Mouse (Mus musculus): ENCODE measurements at regions not wholly inside any gene's neighbourhood (a gene's known extent, or its start where the extent isn't known, plus 50 kb on each side); places are given as distances from the start of the nearest gene placed in this dataset.

- H3K27me3 ChIP-seq (ENCODE audit: control insufficient read depth in 1 of 2, insufficient read depth in 2 of 2, low read length in 2 of 2), result no peaks in the 10 kb centered on the region
- H3K36me3 ChIP-seq (ENCODE audit: control insufficient read depth in 1 of 2, insufficient read depth in 2 of 2, low read length in 2 of 2), result no peaks in the 10 kb centered on the region
- H3K9me3 ChIP-seq (replicated peaks; ENCODE audit: insufficient read depth, low read length), result no peaks in the 10 kb centered on the region
- no peak for DNase-seq (ENCODE audit: low read depth, low spot score)
- H3K27ac ChIP-seq (ENCODE audit: control insufficient read depth, low read depth, low read length), result no peak overlapping the region
- H3K79me2 ChIP-seq (ENCODE audit: control insufficient read depth, insufficient read depth, low read length, poor library complexity), result no peaks in the 10 kb centered on the region
- TF ChIP-seq ELF1 (IDR thresholded peaks at IDR 0.05; ENCODE audit: low read depth, low read length), result no peak
- no peak overlapping the region for H3K4me3 ChIP-seq (ENCODE audit: control insufficient read depth in 1 of 2, insufficient read depth in 1 of 2, low read depth in 2 of 2, low read length in 2 of 2)
- no peaks in the 10 kb centered on the region for H3K4me1 ChIP-seq (ENCODE audit: control insufficient read depth in 1 of 2, insufficient read depth in 2 of 2, low read length in 2 of 2)
- no peak overlapping the region for H3K9ac ChIP-seq (ENCODE audit: control insufficient read depth, low read depth, low read length, poor library complexity, severe bottlenecking)
Observed at GRCm38 (mm10) chr6:95013096-95013495, 103.9 kb upstream of the Kbtbd8 start.

- Histone ChIP-seq H3K9me3 (replicated peaks; ENCODE audit: insufficient read depth, low read length) (no peaks in the 10 kb centered on the region), H3K4me1 (ENCODE audit: control insufficient read depth in 1 of 2, insufficient read depth in 2 of 2, low read length in 2 of 2) (no peaks in the 10 kb centered on the region), H3K4me3 (ENCODE audit: control insufficient read depth in 1 of 2, insufficient read depth in 1 of 2, low read depth in 2 of 2, low read length in 2 of 2) (no peak overlapping the region), H3K9ac (ENCODE audit: control insufficient read depth, low read depth, low read length, poor library complexity, severe bottlenecking) (no peak overlapping the region), H3K36me3 (ENCODE audit: control insufficient read depth in 1 of 2, insufficient read depth in 2 of 2, low read length in 2 of 2) (no peaks in the 10 kb centered on the region), H3K27me3 (ENCODE audit: control insufficient read depth in 1 of 2, insufficient read depth in 2 of 2, low read length in 2 of 2) (no peaks in the 10 kb centered on the region; a peak in 1 of 4 replicates), H3K27ac (ENCODE audit: control insufficient read depth, low read depth, low read length) (no peak overlapping the region), H3K79me2 (ENCODE audit: control insufficient read depth, insufficient read depth, low read length, poor library complexity) (no peaks in the 10 kb centered on the region)
- no peak for TF ChIP-seq RCOR1 (IDR thresholded peaks at IDR 0.05; ENCODE audit: low read depth, low read length)
- TF ChIP-seq MAFK (IDR thresholded peaks at IDR 0.05; ENCODE audit: borderline replicate concordance, low read depth, low read length), result no peak
- no peak for TF ChIP-seq MXI1 (IDR thresholded peaks at IDR 0.05; ENCODE audit: low read depth, low read length)
- TF ChIP-seq MEF2A (IDR thresholded peaks at IDR 0.05; ENCODE audit: extremely low read depth, insufficient replicate concordance, low read depth, low read length, poor library complexity, severe bottlenecking), result no peak
- no peak for TF ChIP-seq POLR2AphosphoS2 (IDR thresholded peaks at IDR 0.05; ENCODE audit: low read length)
- no peak for TF ChIP-seq KAT2A (conservative IDR thresholded peaks at IDR 0.05; ENCODE audit: low read depth, low read length)
- no peak for TF ChIP-seq SIN3A (IDR thresholded peaks at IDR 0.05; ENCODE audit: low read length)
- no peak for TF ChIP-seq BHLHE40 (IDR thresholded peaks at IDR 0.05; ENCODE audit: borderline replicate concordance, low read depth, low read length)
- no peak for TF ChIP-seq ELF1 (IDR thresholded peaks at IDR 0.05; ENCODE audit: low read depth, low read length)
- TF ChIP-seq ZMIZ1 (IDR thresholded peaks at IDR 0.05; ENCODE audit: low read depth, low read length), result no peak
- TF ChIP-seq MYC (IDR thresholded peaks at IDR 0.05; ENCODE audit: low read depth, low read length), result no peak
- no peak for DNase-seq (ENCODE audit: low read depth, low spot score)
Observed at GRCm38 (mm10) chr6:95006485-95006884, 110.6 kb upstream of the Kbtbd8 start.

- H3K27me3 ChIP-seq (ENCODE audit: control insufficient read depth in 1 of 2, insufficient read depth in 2 of 2, low read length in 2 of 2), result no peaks in the 10 kb centered on the region; a peak in 1 of 4 replicates
Observed at GRCm38 (mm10) chr6:95003716-95004115, 113.3 kb upstream of the Kbtbd8 start.

More at GRCm38 (mm10) chr6:95003716-95004115, 113.3 kb upstream of the Kbtbd8 start:
- TF ChIP-seq ZC3H11A (IDR thresholded peaks at IDR 0.05; ENCODE audit: low read depth, low read length), result no peak
- TF ChIP-seq ZMIZ1 (IDR thresholded peaks at IDR 0.05; ENCODE audit: low read depth, low read length), result no peak
- no peak for TF ChIP-seq SMC3 (IDR thresholded peaks at IDR 0.05; ENCODE audit: low read depth, low read length)
- no peak for TF ChIP-seq E2F4 (IDR thresholded peaks at IDR 0.05; ENCODE audit: borderline replicate concordance, low read depth, low read length)
- TF ChIP-seq MYC (IDR thresholded peaks at IDR 0.05; ENCODE audit: low read depth, low read length), result no peak
- TF ChIP-seq MAZ (IDR thresholded peaks at IDR 0.05; ENCODE audit: low read depth, low read length), result no peak
- no peak for TF ChIP-seq EP300 (IDR thresholded peaks at IDR 0.05; ENCODE audit: low read depth in 1 of 2, low read length in 2 of 2)
- no peak for TF ChIP-seq MXI1 (IDR thresholded peaks at IDR 0.05; ENCODE audit: low read depth, low read length)
- TF ChIP-seq NELFE (IDR thresholded peaks at IDR 0.05; ENCODE audit: low read depth, low read length), result no peak
- TF ChIP-seq ETS1 (IDR thresholded peaks at IDR 0.05; ENCODE audit: low read depth, low read length), result no peak
- TF ChIP-seq CTCF (IDR thresholded peaks at IDR 0.05 in 2 of 3, conservative IDR thresholded peaks at IDR 0.05 in 1 of 3; ENCODE audit: control insufficient read depth in 1 of 3, insufficient read depth in 1 of 3, low read depth in 2 of 3, low read length in 3 of 3, poor library complexity in 1 of 3, severe bottlenecking in 1 of 3), result no peak
- TF ChIP-seq JUND (IDR thresholded peaks at IDR 0.05; ENCODE audit: low read depth, low read length), result no peak
- Histone ChIP-seq H3K9me3 (replicated peaks; ENCODE audit: insufficient read depth, low read length) (no peaks in the 10 kb centered on the region), H3K9ac (ENCODE audit: control insufficient read depth, low read depth, low read length, poor library complexity, severe bottlenecking) (no peak overlapping the region), H3K36me3 (ENCODE audit: control insufficient read depth in 1 of 2, insufficient read depth in 2 of 2, low read length in 2 of 2) (no peaks in the 10 kb centered on the region), H3K79me2 (ENCODE audit: control insufficient read depth, insufficient read depth, low read length, poor library complexity) (no peaks in the 10 kb centered on the region), H3K27ac (ENCODE audit: control insufficient read depth, low read depth, low read length) (no peak overlapping the region), H3K4me1 (ENCODE audit: control insufficient read depth in 1 of 2, insufficient read depth in 2 of 2, low read length in 2 of 2) (no peaks in the 10 kb centered on the region), H3K4me3 (ENCODE audit: control insufficient read depth in 1 of 2, insufficient read depth in 1 of 2, low read depth in 2 of 2, low read length in 2 of 2) (no peak overlapping the region)
- no peak for DNase-seq (ENCODE audit: low read depth, low spot score)
